Mouse (Mus musculus) liver, adult 2 months (tissue): ENCODE data around the gene Mprip. TPM values are rescaled to one million over a fixed set of nuclear protein-coding genes. Genes with fewer than 3 reads are reported as not detected.

Source experiments
- DNase-seq: peaks from one replicate; pipeline ENCODE4 v3.0.0-alpha.2; 2011; ENCODE audit warnings: low read depth, low spot score; ENCODE audit errors: extremely low read depth
- H3K27ac ChIP-seq: fragments of 200-500 bp; replicated peaks from 2 replicates; pipeline ENCODE4 v1.5.1; 2012; ENCODE audit warnings: low read depth, mild to moderate bottlenecking, control low read depth, inconsistent platforms, low read length; ENCODE audit not compliant: insufficient read depth
- H3K27me3 ChIP-seq: fragments of 200-500 bp; 2 replicates; pipeline ENCODE4 v1.6.1; 2012; ENCODE audit warnings: mild to moderate bottlenecking, moderate library complexity, low read length, inconsistent platforms; ENCODE audit not compliant: control insufficient read depth, insufficient read depth
- H3K36me3 ChIP-seq: fragments of 200-500 bp; 2 replicates; pipeline ENCODE4 v1.6.1; 2012; ENCODE audit warnings: low read length, inconsistent platforms; ENCODE audit not compliant: control insufficient read depth, insufficient read depth
- H3K4me1 ChIP-seq: fragments of 200-500 bp; 2 replicates; pipeline ENCODE4 v1.6.1; 2011; ENCODE audit warnings: low read length; ENCODE audit not compliant: control insufficient read depth, insufficient read depth
- H3K4me3 ChIP-seq: fragments of 200-500 bp; 2 replicates; pipeline ENCODE4 v1.5.1; 2011; ENCODE audit warnings: low read depth, mild to moderate bottlenecking, control low read depth, low read length, moderate library complexity; ENCODE audit not compliant: insufficient read depth
- H3K79me2 ChIP-seq: fragments of 200-500 bp; 2 replicates; pipeline ENCODE4 v1.6.1; 2012; ENCODE audit warnings: inconsistent platforms, mild to moderate bottlenecking, low read length, moderate library complexity; ENCODE audit not compliant: control insufficient read depth, insufficient read depth
- H3K9ac ChIP-seq: fragments of 200-500 bp; 2 replicates; pipeline ENCODE4 v1.6.1; 2012; ENCODE audit warnings: low read depth, mild to moderate bottlenecking, control low read depth, inconsistent platforms, low read length
- CTCF ChIP-seq: fragments of 200-500 bp; IDR thresholded peaks from 2 replicates; pipeline ENCODE4 v1.5.1; 2011; ENCODE audit warnings: low read depth, low read length, control low read depth
- POLR2A ChIP-seq: fragments of 200-500 bp; IDR thresholded peaks from 2 replicates; pipeline ENCODE4 v1.6.1; 2011; ENCODE audit warnings: low read length, control low read depth; ENCODE audit not compliant: insufficient read depth; ENCODE audit errors: extremely low read depth
- WGBS: fragments of 180-500 bp; shearing (Covaris S2); methylation state at CpG from one replicate; pipeline ENCODE4 v1.1.7; 2018; 5-methylcytosine and 5-hydroxymethylcytosine counted together
- polyA plus RNA-seq: library from polyadenylated mRNA; depleted of rRNA; stranded (reverse); fragments of >200 nt; gene quantifications from 2 replicates; pipeline ENCODE4 v1.2.3, GENCODE M21; 2012
- total RNA-seq: library from RNA; depleted of rRNA; stranded (reverse); fragments of >200 nt; gene quantifications from 2 replicates; pipeline ENCODE4 v1.2.3, GENCODE M21; 2014

Gene Mprip
- total and polyA plus RNA-seq, 2 experiments: 29.0 to 58.4 TPM

DNA sequence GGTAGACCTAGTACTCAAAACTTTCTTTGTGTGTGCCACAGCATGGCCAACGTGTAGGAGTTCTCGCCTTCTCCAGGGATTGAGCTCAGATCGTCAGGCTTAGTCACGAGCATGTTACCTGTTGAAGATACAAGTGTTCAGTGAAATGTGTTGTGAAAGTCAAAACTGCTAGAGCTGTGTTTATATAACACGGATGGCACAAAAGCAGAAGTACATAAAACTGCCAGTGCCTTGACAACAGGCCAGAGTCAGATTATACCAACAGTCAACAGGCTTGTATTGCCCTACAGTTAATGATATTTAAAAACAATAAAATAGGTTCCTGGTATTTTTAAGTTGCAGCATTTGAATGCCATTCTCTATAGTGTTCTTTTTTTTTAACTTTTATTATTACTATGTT lies 84.7 kb downstream of the Mprip start:
- DNase-seq: no peak
- TF ChIP-seq POLR2A (no peak), CTCF (no peak)
- Histone ChIP-seq H3K4me3 (no peak overlapping the region), H3K79me2 (no peaks in the 10 kb centered on the region), H3K27ac (no peak overlapping the region), H3K9ac (no peak overlapping the region), H3K27me3 (no peaks in the 10 kb centered on the region), H3K36me3 (peaks cover 24% of the 10 kb centered on the region; the same call in 1 of the 2 replicates), H3K4me1 (no peaks in the 10 kb centered on the region)
- 67% methylated on average over 5 of the region's 5 CpGs for WGBS

DNA sequence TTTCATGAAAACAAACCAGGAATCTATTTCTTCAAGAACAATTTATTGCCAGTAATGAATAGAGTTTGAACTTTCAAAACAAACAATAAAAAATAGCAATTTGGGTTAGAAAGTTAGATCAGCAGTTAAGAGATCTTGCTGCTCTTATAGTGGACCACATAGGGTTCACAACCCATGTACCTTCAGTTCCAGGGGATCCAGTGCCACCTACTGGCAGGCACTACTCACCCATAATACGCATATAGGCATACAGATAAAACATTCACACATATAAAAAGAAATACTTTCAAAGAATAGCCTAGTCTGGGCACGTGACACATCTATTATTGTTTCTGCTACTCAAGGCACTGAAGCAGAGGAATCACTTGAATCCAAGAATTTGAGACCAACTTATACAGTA lies 85.5 kb downstream of the Mprip start:
- Histone ChIP-seq H3K4me1 (no peaks in the 10 kb centered on the region), H3K4me3 (no peak overlapping the region), H3K36me3 (peaks cover 24% of the 10 kb centered on the region), H3K27ac (no peak overlapping the region), H3K79me2 (no peaks in the 10 kb centered on the region), H3K9ac (no peak overlapping the region), H3K27me3 (no peaks in the 10 kb centered on the region)
- DNase-seq: peak; percentile 40
- TF ChIP-seq CTCF (peak; percentile 54; the same call in 1 of the 2 replicates), POLR2A (no peak)
- 85% methylated on average over 2 of the region's 2 CpGs for WGBS

DNA sequence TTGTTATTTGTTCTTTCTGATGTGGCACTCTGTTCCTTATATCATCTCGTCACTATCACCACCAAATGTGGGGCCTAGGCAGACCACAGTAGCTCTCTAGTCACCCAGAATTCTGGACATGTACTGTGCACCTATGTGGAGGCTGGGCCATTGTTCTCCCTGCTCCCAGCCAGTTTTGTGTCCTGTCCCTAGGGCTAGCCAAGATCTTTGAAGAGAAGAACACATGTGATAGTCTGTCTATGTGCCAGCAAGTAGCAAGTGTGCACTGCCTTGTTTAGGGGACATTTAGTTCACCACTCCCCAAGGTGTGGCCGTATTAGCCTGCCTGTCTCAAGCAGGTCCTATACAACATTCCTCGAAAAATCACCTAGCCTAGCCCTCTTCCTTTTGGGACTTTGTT lies 87.9 kb downstream of the Mprip start:
- no peaks in the 10 kb centered on the region for H3K27me3 ChIP-seq
- 92% methylated on average over 3 of the region's 3 CpGs for WGBS
- no peak overlapping the region for H3K9ac ChIP-seq
- H3K4me3 ChIP-seq: no peak overlapping the region
- no peak overlapping the region for H3K27ac ChIP-seq
- DNase-seq: no peak
- no peaks in the 10 kb centered on the region for H3K79me2 ChIP-seq
- TF ChIP-seq POLR2A (no peak), CTCF (no peak)
- peaks cover 35% of the 10 kb centered on the region for H3K36me3 ChIP-seq
- H3K4me1 ChIP-seq: no peaks in the 10 kb centered on the region

DNA sequence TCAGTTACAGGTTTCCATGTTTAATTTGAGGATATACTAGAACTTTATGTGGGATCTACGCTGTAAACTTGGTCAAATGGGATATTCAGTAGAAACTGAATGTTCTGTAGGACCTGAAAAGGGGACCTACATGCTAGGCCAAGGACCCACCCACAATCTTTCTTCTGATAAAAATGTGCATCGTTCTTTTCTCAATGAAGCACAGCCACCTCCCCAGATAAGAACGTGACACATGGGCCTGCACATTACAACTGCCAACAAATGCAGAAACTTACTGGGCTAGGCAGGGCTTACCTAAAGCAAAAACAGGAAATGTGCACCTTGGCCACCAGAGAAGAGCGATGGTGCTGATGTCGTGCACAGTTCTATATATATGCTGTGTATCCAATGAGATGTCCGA lies 93.4 kb downstream of the Mprip start:
- Histone ChIP-seq H3K79me2 (no peaks in the 10 kb centered on the region), H3K36me3 (peaks cover 41% of the 10 kb centered on the region), H3K9ac (no peak overlapping the region), H3K4me3 (no peak overlapping the region), H3K27ac (no peak overlapping the region), H3K4me1 (no peaks in the 10 kb centered on the region), H3K27me3 (no peaks in the 10 kb centered on the region)
- 92% methylated on average over 6 of the region's 6 CpGs for WGBS
- TF ChIP-seq POLR2A: no peak
- TF ChIP-seq CTCF: no peak
- no peak for DNase-seq

DNA sequence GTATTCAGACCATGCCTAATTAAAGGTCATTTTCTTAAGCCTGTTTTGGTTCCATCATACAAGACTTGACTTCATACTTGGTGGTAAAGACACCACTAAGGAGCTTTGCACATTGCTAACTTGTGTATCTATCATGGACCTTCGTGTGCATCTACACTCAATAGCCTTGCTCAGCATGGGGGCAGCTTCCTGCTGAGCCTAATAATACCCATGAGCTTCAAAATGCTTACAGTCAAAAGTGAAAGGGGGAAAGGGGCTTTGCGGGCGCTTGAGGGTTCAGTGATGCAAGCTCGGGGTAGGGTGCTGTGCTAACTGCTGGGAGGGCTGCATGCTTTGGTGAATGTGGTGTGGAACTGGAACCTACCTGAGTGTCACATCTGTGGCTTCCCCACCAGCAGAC lies 95.2 kb downstream of the Mprip start:
- TF ChIP-seq CTCF (no peak), POLR2A (no peak)
- Histone ChIP-seq H3K4me3 (no peak overlapping the region), H3K4me1 (no peaks in the 10 kb centered on the region), H3K27ac (no peak overlapping the region), H3K79me2 (no peaks in the 10 kb centered on the region), H3K36me3 (peaks cover 32% of the 10 kb centered on the region), H3K9ac (no peak overlapping the region), H3K27me3 (no peaks in the 10 kb centered on the region)
- no peak for DNase-seq
- WGBS: 91% methylated on average over 4 of the region's 4 CpGs

DNA sequence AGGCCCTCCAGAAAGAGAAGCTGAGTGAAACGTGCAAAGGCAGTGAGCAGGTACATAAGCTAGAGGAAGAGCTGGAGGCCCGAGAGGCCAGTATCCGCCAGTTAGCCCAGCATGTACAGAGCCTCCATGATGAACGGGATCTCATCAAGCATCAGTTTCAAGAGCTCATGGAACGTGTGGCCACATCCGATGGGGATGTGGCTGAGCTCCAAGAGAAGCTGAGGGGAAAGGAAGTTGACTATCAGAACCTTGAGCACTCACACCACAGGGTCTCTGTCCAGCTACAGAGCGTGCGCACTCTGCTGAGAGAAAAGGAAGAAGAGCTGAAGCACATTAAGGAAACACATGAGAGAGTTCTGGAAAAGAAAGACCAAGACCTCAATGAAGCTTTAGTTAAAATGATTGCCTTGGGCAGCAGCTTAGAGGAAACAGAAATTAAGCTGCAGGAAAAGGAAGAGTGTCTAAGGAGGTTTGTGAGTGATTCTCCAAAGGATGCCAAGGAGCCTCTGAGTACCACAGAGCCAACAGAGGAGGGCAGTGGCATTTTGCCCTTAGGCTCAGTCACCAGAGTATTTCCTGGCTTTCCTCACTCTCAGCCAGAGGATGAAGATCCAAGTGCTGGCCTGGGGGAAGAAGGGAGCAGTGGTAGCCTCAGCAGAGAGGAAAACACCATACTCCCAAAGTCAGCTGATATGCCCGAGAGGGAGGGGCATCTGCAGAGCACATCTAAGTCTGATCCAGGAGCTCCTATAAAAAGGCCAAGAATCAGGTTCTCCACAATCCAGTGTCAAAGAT lies 97.3 kb downstream of the Mprip start:
- H3K4me3 ChIP-seq: no peak overlapping the region
- H3K4me1 ChIP-seq: no peaks in the 10 kb centered on the region
- H3K79me2 ChIP-seq: no peaks in the 10 kb centered on the region
- peaks cover 20% of the 10 kb centered on the region for H3K36me3 ChIP-seq
- H3K27ac ChIP-seq: no peak overlapping the region
- no peak for DNase-seq
- H3K9ac ChIP-seq: no peak overlapping the region
- no peaks in the 10 kb centered on the region for H3K27me3 ChIP-seq
- 72% methylated on average over 9 of the region's 9 CpGs for WGBS
- no peak for TF ChIP-seq CTCF
- TF ChIP-seq POLR2A: no peak
